Mouse (Mus musculus) brain, embryonic 14.5 days (tissue): Measurements from ENCODE around the gene Ldlrad3.

Experiments
- CTCF ChIP-seq: fragments of 200-500 bp; IDR thresholded peaks from 2 replicates; pipeline ENCODE4 v1.5.1; 2012; ENCODE audit warnings: inconsistent platforms, mild to moderate bottlenecking, moderate library complexity, borderline replicate concordance; ENCODE audit not compliant: insufficient read depth, insufficient read length; ENCODE audit errors: extremely low read depth
- POLR2A ChIP-seq: fragments of 200-500 bp; IDR thresholded peaks from 2 replicates; pipeline ENCODE4 v1.6.1; 2012; ENCODE audit warnings: mild to moderate bottlenecking, inconsistent platforms, borderline replicate concordance; ENCODE audit not compliant: poor library complexity, insufficient read depth, insufficient read length, severe bottlenecking; ENCODE audit errors: extremely low read depth

DNA sequence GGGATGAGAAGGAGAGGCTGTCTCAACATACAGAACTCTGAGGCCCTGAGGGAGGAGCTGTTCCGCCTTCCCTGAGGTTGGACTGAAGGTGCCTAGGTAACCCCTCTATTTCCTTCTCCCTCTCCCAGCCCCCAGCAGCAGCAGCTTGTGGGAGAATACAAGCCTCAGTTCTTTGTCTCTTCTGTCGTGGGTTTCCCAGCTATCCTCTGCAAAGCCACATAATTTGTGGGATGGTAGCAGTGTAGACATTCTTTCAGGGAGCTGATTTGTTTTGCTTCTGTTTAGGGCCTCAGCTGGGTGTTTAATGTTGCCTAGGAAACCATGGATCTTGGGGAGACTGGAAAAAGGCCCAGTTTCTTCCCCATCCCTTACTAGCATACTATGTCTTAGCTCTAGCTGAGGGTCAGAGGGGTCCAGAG, 266.0 kb downstream of the Ldlrad3 start:
- TF ChIP-seq CTCF, result no peak
- TF ChIP-seq POLR2A, result no peak
